Mouse (Mus musculus) forebrain, embryonic 10.5 days (tissue): ENCODE results near the gene Dnase1l2. TPM values are rescaled to one million over a fixed set of nuclear protein-coding genes. Genes with fewer than 3 reads are reported as not detected.
A peak's percentile ranks its signal among the peaks of the same experiment; 100 is the strongest.

ENCODE experiments used
- DNase-seq: peaks from one replicate; pipeline ENCODE4 v3.0.0-alpha.2; 2017; ENCODE audit warnings: low spot score; ENCODE audit errors: extremely low spot score
- H3K27ac ChIP-seq: fragments of 300-500 bp; sonication (generic); 2 replicates; pipeline ENCODE4 v1.5.1; 2016; ENCODE audit warnings: mild to moderate bottlenecking
- H3K27me3 ChIP-seq: fragments of 300-500 bp; sonication (generic); 2 replicates; pipeline ENCODE4 v1.6.1; 2016; ENCODE audit warnings: mild to moderate bottlenecking; ENCODE audit not compliant: poor library complexity, severe bottlenecking
- H3K36me3 ChIP-seq: fragments of 300-500 bp; sonication (generic); replicated peaks from 2 replicates; pipeline ENCODE4 v1.6.1; 2016; ENCODE audit warnings: mild to moderate bottlenecking, moderate library complexity
- H3K4me1 ChIP-seq: fragments of 300-500 bp; sonication (generic); 2 replicates; pipeline ENCODE4 v1.6.1; 2016
- H3K4me3 ChIP-seq: fragments of 300-500 bp; sonication (generic); 2 replicates; pipeline ENCODE4 v1.5.1; 2016; ENCODE audit warnings: mild to moderate bottlenecking, moderate library complexity
- H3K9me3 ChIP-seq: fragments of 300-500 bp; sonication (generic); 2 replicates; pipeline ENCODE4 v1.6.1; 2016; ENCODE audit warnings: mild to moderate bottlenecking, moderate library complexity
- WGBS: fragments of 180-500 bp; shearing (Covaris S2); methylation state at CpG from one replicate; pipeline ENCODE4 v1.1.7; 2016; 5-methylcytosine and 5-hydroxymethylcytosine counted together
- polyA plus RNA-seq: library from polyadenylated mRNA; unstranded; fragments of >200 nt; fragmentation: Nextera tagmentation; extraction: Ambion mirVana; gene quantifications from 2 replicates; pipeline ENCODE4 v1.2.1, GENCODE M21; 2016

Dnase1l2 gene
- polyA plus RNA-seq, 1 experiment from 2014 or later = 2.3 TPM

DNA sequence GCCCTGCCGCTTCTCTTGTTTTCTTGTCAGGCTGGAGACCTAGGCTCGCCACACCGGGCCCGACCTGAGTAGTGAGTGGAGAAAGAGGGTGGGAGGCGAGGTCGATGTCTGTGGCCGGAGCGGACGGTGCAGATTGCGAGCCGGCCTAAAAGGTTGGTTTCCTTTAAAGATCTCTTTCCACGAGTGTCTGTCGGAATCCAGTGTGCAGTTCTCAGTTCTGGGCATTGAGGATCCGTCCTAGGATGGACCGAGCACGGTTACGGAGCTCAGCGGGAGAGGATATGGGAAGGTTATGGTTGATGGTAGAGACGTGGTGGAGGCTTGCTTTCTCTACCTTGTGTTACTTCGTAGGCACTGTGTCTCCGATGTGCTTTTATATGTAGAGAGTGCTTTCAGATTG lies 27.9 kb downstream of the Dnase1l2 start:
- no peak for DNase-seq
- H3K27me3 ChIP-seq = no peaks in the 10 kb centered on the region
- no peaks in the 10 kb centered on the region for H3K9me3 ChIP-seq
- H3K36me3 ChIP-seq = peaks cover 64% of the 10 kb centered on the region
- H3K4me1 ChIP-seq = peaks cover 30% of the 10 kb centered on the region
- H3K4me3 ChIP-seq = peak overlapping the region; percentile 78
- peak overlapping the region; percentile 99 for H3K27ac ChIP-seq
- under 1% methylated on average over 21 of the region's 21 CpGs for WGBS

- Histone ChIP-seq H3K4me3 (peak within 1 kb of the TSS; percentile 78), H3K4me1 (peaks cover 30% of the 10 kb centered on the region), H3K9me3 (no peaks in the 10 kb centered on the region), H3K27ac (peak within 1 kb of the TSS; percentile 99), H3K27me3 (no peaks in the 10 kb centered on the region), H3K36me3 (peaks cover 64% of the 10 kb centered on the region)
- under 1% methylated on average over 64 of the region's 64 CpGs for WGBS
- DNase-seq = peak; percentile 100
Measured at GRCm38 (mm10) chr17:24414230-24414976, 28.5 kb downstream of the Dnase1l2 start, which contains the start of gene Rnps1. Gene Rnps1 (plus strand): TSS chr17:24414565.

- Histone ChIP-seq H3K9me3 (no peaks in the 10 kb centered on the region), H3K27me3 (no peaks in the 10 kb centered on the region), H3K27ac (peak overlapping the region; percentile 99), H3K4me1 (peaks cover 30% of the 10 kb centered on the region), H3K4me3 (peak overlapping the region; percentile 78), H3K36me3 (peaks cover 64% of the 10 kb centered on the region)
- no peak for DNase-seq
- WGBS = 36% methylated on average over 22 of the region's 22 CpGs
Measured at GRCm38 (mm10) chr17:24413557-24414211, 29.2 kb downstream of the Dnase1l2 start.

DNA sequence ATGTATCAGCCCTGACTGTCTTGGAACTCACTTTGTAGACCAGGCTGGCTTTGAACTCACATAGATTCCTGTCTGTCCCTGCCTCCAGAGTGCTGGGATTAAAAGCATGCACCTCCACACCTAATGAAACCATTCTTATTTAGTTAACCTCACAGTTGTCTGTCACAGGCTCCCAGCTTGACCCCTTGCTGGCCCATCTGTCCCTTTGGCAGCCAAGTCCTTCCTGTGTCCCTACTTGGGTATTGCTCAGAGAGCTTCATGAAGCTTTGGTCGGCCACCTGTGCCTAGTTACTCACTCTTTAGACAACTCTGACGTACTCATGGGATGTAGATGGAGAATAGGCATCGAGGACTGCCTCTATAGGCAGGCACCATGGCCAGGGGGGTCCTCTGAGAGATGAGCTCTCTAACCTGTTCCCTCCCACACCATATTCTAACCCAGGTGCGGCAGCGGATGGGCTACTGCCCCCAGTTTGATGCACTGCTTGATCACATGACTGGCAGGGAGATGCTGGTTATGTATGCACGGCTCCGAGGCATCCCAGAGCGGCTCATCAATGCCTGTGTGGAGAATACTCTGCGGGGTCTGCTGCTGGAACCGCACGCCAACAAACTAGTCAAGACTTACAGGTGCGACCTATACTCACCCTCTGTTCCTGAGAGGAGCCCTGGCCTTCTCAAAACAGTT lies 35.6 kb downstream of the Dnase1l2 start:
- Histone ChIP-seq H3K36me3 (peaks cover 61% of the 10 kb centered on the region), H3K4me3 (no peak overlapping the region), H3K27ac (no peak overlapping the region), H3K4me1 (no peaks in the 10 kb centered on the region), H3K9me3 (no peaks in the 10 kb centered on the region), H3K27me3 (no peaks in the 10 kb centered on the region)
- 92% methylated on average over 12 of the region's 12 CpGs for WGBS
- no peak for DNase-seq

GRCm38 (mm10) chr17:24402371-24402770 lies 40.5 kb downstream of the Dnase1l2 start:
- Histone ChIP-seq H3K4me3 (no peak overlapping the region), H3K27ac (no peak overlapping the region), H3K4me1 (no peaks in the 10 kb centered on the region), H3K36me3 (peaks cover 39% of the 10 kb centered on the region), H3K27me3 (no peaks in the 10 kb centered on the region), H3K9me3 (no peaks in the 10 kb centered on the region)
- 90% methylated on average over 3 of the region's 3 CpGs for WGBS
- no peak for DNase-seq

DNA sequence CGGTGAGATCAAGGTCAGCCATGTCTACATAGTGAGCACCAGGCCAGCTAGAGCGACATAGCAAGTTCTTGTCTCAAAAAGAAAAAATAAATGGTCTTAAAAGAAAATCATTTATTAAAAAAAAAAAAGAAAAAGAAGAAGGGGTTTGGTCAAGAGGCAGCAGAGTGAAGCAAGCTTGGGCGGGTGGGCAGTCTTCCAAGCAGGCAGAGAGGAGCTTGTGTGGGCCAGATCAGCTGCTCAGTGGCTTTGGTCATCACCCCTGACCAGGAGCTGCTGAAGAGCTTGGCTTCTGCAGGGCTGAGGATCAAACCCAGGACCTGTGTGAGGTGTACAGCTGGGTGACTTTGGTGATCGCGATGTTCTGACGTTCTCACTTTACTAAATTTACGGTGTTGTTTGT lies 48.4 kb downstream of the Dnase1l2 start:
- H3K9me3 ChIP-seq = no peaks in the 10 kb centered on the region
- DNase-seq = no peak
- WGBS = 90% methylated on average over 7 of the region's 7 CpGs
- H3K36me3 ChIP-seq = peaks cover 8% of the 10 kb centered on the region; the same call in 1 of the 2 replicates
- no peaks in the 10 kb centered on the region for H3K27me3 ChIP-seq
- no peak overlapping the region for H3K4me3 ChIP-seq
- H3K4me1 ChIP-seq = no peaks in the 10 kb centered on the region
- no peak overlapping the region for H3K27ac ChIP-seq

DNA sequence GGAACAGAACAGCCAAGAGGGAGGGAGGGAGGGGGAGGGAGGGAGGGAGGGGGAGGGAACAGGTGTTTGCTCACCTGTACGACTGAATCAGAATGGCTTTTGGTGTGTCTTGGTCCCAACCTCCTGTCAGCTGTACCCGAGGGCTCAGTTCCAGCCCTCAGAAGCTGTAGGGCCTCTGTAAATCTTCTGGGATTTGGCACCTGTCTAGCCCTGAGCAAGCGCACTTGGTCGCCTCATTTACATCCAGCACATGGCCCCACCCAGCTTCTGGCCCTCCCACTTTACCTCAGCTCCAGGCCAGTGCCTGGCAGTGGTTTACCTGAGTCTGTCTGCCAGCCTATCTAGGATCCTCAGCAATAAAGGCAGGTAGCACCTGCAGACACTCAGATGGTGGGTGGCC lies 49.4 kb downstream of the Dnase1l2 start:
- no peak for DNase-seq
- no peak overlapping the region for H3K27ac ChIP-seq
- no peak overlapping the region for H3K4me3 ChIP-seq
- no peaks in the 10 kb centered on the region for H3K4me1 ChIP-seq
- H3K36me3 ChIP-seq = peaks cover 8% of the 10 kb centered on the region
- no peaks in the 10 kb centered on the region for H3K9me3 ChIP-seq
- WGBS = 34% methylated on average over 4 of the region's 4 CpGs
- no peaks in the 10 kb centered on the region for H3K27me3 ChIP-seq

GRCm38 (mm10) chr17:24391149-24391548 lies 51.8 kb downstream of the Dnase1l2 start:
- peaks cover 18% of the 10 kb centered on the region for H3K36me3 ChIP-seq
- no peak overlapping the region for H3K27ac ChIP-seq
- no peaks in the 10 kb centered on the region for H3K9me3 ChIP-seq
- DNase-seq = peak; percentile 21
- H3K27me3 ChIP-seq = no peaks in the 10 kb centered on the region
- no peak overlapping the region for H3K4me3 ChIP-seq
- WGBS = 69% methylated on average over 8 of the region's 8 CpGs
- no peaks in the 10 kb centered on the region for H3K4me1 ChIP-seq

Other genes starting within 250 kb of the Dnase1l2 start
- 6.8 and 7.5 TPM in 2 replicates for gene Tbc1d24, start 237.5 kb downstream of the Dnase1l2 start, polyA plus RNA-seq
- 2.3 and 2.9 TPM in 2 replicates for gene Ntn3, start 233.6 kb downstream of the Dnase1l2 start, polyA plus RNA-seq
- 22.1 and 22.6 TPM in 2 replicates for gene Tedc2, start 222.3 kb downstream of the Dnase1l2 start, polyA plus RNA-seq
- 126 and 128 TPM in 2 replicates for gene Ccnf, start 191.6 kb downstream of the Dnase1l2 start, polyA plus RNA-seq
- gene Abca17, start 92.0 kb downstream of the Dnase1l2 start, polyA plus RNA-seq = not detected in 2 replicates
- 8.6 and 10.0 TPM in 2 replicates for gene Abca3, start 91.2 kb downstream of the Dnase1l2 start, polyA plus RNA-seq
- gene Rnps1, start 28.5 kb downstream of the Dnase1l2 start, polyA plus RNA-seq = 493 and 501 TPM in 2 replicates
- 84.1 and 89.4 TPM in 2 replicates for gene Eci1, start 16.5 kb downstream of the Dnase1l2 start, polyA plus RNA-seq
- gene E4f1, start 27.2 kb upstream of the Dnase1l2 start, polyA plus RNA-seq = 32.7 and 35.2 TPM in 2 replicates
- gene Pgp, start 27.3 kb upstream of the Dnase1l2 start, polyA plus RNA-seq = 79.7 and 85.3 TPM in 2 replicates
- 0.23 and 0.25 TPM in 2 replicates for gene Bricd5, start 30.8 kb upstream of the Dnase1l2 start, polyA plus RNA-seq
- 36.8 and 40.0 TPM in 2 replicates for gene Mlst8, start 36.0 kb upstream of the Dnase1l2 start, polyA plus RNA-seq
- 3.8 and 4.3 TPM in 2 replicates for gene Caskin1, start 45.5 kb upstream of the Dnase1l2 start, polyA plus RNA-seq
- 128 and 132 TPM in 2 replicates for gene Traf7, start 84.8 kb upstream of the Dnase1l2 start, polyA plus RNA-seq
- 1.9 and 3.5 TPM in 2 replicates for gene Rab26, start 91.1 kb upstream of the Dnase1l2 start, polyA plus RNA-seq
- 12.9 and 16.3 TPM in 2 replicates for gene Pkd1, start 106.7 kb upstream of the Dnase1l2 start, polyA plus RNA-seq
- 75.3 and 75.4 TPM in 2 replicates for gene Tsc2, start 189.5 kb upstream of the Dnase1l2 start, polyA plus RNA-seq
- 26.9 and 29.5 TPM in 2 replicates for gene Nthl1, start 189.6 kb upstream of the Dnase1l2 start, polyA plus RNA-seq
- 25.9 and 27.1 TPM in 2 replicates for gene Slc9a3r2, start 207.2 kb upstream of the Dnase1l2 start, polyA plus RNA-seq
- gene Npw, start 215.4 kb upstream of the Dnase1l2 start, polyA plus RNA-seq = not detected in 2 replicates
- 27.5 and 30.6 TPM in 2 replicates for gene Zfp598, start 226.6 kb upstream of the Dnase1l2 start, polyA plus RNA-seq
- gene Syngr3, start 246.8 kb upstream of the Dnase1l2 start, polyA plus RNA-seq = 9.7 and 11.0 TPM in 2 replicates